Mouse (Mus musculus): Measurements from ENCODE around the gene Mms22l.

GRCm38 (mm10) chr4:24557149-24557548 lies 60.9 kb downstream of the Mms22l start:
- TF ChIP-seq POLR2A (IDR thresholded peaks at IDR 0.05; ENCODE audit: borderline replicate concordance, insufficient read depth, low read length) (no peak), CTCF (IDR thresholded peaks at IDR 0.05; ENCODE audit: borderline replicate concordance, insufficient read depth, low read depth, low read length) (no peak)
